Mouse (Mus musculus) heart, adult 2 months (tissue): Measurements from ENCODE around the gene Rxra.

Experiments
- CTCF ChIP-seq: fragments of 200-600 bp; IDR thresholded peaks from 2 replicates; pipeline ENCODE4 v1.8.1; 2022; ENCODE audit warnings: antibody characterized with exemption, mild to moderate bottlenecking, moderate library complexity
- EP300 ChIP-seq: fragments of 200-500 bp; IDR thresholded peaks from 2 replicates; pipeline ENCODE4 v1.6.1; 2011; ENCODE audit warnings: low read depth, low read length, control low read depth; ENCODE audit not compliant: insufficient read depth
- POLR2A ChIP-seq: fragments of 200-500 bp; IDR thresholded peaks from 2 replicates; pipeline ENCODE4 v1.6.1; 2011; ENCODE audit warnings: mild to moderate bottlenecking, low read depth, low read length, control low read depth; ENCODE audit not compliant: insufficient read depth

GRCm38 (mm10) chr2:27702904-27703666 is 26.8 kb downstream of the Rxra start:
- no peak for TF ChIP-seq POLR2A
- no peak for TF ChIP-seq CTCF
- no peak for TF ChIP-seq EP300
